Mouse (Mus musculus) megakaryocyte progenitor cell, adult 5-6 weeks (primary cell): Measurements from ENCODE around the gene Psenen. TPM values are rescaled to one million over a fixed set of nuclear protein-coding genes. Genes with fewer than 3 reads are reported as not detected.

Experiments used
- ATAC-seq: replicated peaks from 2 replicates; pipeline ENCODE4 v1.8.0; 2016; ENCODE audit warnings: mild to moderate bottlenecking, moderate TSS enrichment, inconsistent platforms; ENCODE audit not compliant: poor library complexity
- total RNA-seq, 2 experiments: library from RNA; stranded (forward) in 1 of 2; stranded (reverse) in 1 of 2; fragments of 157-497, 149-512 nt in 1 of 2; fragments of 200-1000 nt in 1 of 2; gene quantifications; 2 replicates each; pipeline versions ENCODE4 v1.2.3 to v1.2.4; 2015 to 2017

The Psenen gene
- total RNA-seq, 2 experiments from 2014 or later, result 150 to 202 TPM

GRCm38 (mm10) chr7:30522871-30523270, 40.6 kb downstream of the Psenen start:
- ATAC-seq, result no peak

- no peak for ATAC-seq
Measured at GRCm38 (mm10) chr7:30520856-30521255, 42.6 kb downstream of the Psenen start.

- no peak for ATAC-seq
Measured at GRCm38 (mm10) chr7:30520396-30520795, 43.0 kb downstream of the Psenen start.

GRCm38 (mm10) chr7:30518325-30518724, 45.1 kb downstream of the Psenen start:
- no peak for ATAC-seq

GRCm38 (mm10) chr7:30515003-30515760, 48.2 kb downstream of the Psenen start:
- no peak for ATAC-seq

Other genes starting within 250 kb of the Psenen start
Only the 30 nearest of the 33 such genes appear.
- gene Lrfn3, start 200.9 kb downstream of the Psenen start, total RNA-seq (2015), result not detected in 2 replicates
- gene Lrfn3, start 200.9 kb downstream of the Psenen start, total RNA-seq (2017), result not detected in 2 replicates
- 406 and 473 TPM in 2 replicates for gene Tyrobp, start 149.9 kb downstream of the Psenen start, total RNA-seq (2015)
- gene Tyrobp, start 149.9 kb downstream of the Psenen start, total RNA-seq (2017), result 229 and 322 TPM in 2 replicates
- 28.1 and 30.3 TPM in 2 replicates for gene Hcst, start 143.8 kb downstream of the Psenen start, total RNA-seq (2015)
- 10.0 and 12.7 TPM in 2 replicates for gene Hcst, start 143.8 kb downstream of the Psenen start, total RNA-seq (2017)
- 14.1 and 24.0 TPM in 2 replicates for gene Nfkbid, start 141.9 kb downstream of the Psenen start, total RNA-seq (2015)
- 5.3 and 13.7 TPM in 2 replicates for gene Nfkbid, start 141.9 kb downstream of the Psenen start, total RNA-seq (2017)
- not detected in 2 replicates for gene Aplp1, start 118.1 kb downstream of the Psenen start, total RNA-seq (2015)
- gene Aplp1, start 118.1 kb downstream of the Psenen start, total RNA-seq (2017), result not detected in 2 replicates
- gene Kirrel2, start 105.9 kb downstream of the Psenen start, total RNA-seq (2015), result not detected in 2 replicates
- not detected in 2 replicates for gene Kirrel2, start 105.9 kb downstream of the Psenen start, total RNA-seq (2017)
- 0.27 TPM in 1 of 2 replicates, not detected in the other for gene Nphs1, start 105.3 kb downstream of the Psenen start, total RNA-seq (2015)
- gene Nphs1, start 105.3 kb downstream of the Psenen start, total RNA-seq (2017), result 0.58 and 0.95 TPM in 2 replicates
- gene Prodh2, start 70.0 kb downstream of the Psenen start, total RNA-seq (2015), result not detected in 2 replicates
- not detected in 2 replicates for gene Prodh2, start 70.0 kb downstream of the Psenen start, total RNA-seq (2017)
- 4.5 and 5.8 TPM in 2 replicates for gene Arhgap33, start 28.6 kb downstream of the Psenen start, total RNA-seq (2015)
- 1.4 and 2.0 TPM in 2 replicates for gene Arhgap33, start 28.6 kb downstream of the Psenen start, total RNA-seq (2017)
- 11.7 and 12.2 TPM in 2 replicates for gene Hspb6, start 11.4 kb downstream of the Psenen start, total RNA-seq (2015)
- gene Hspb6, start 11.4 kb downstream of the Psenen start, total RNA-seq (2017), result 3.5 and 4.4 TPM in 2 replicates
- gene Proser3, start 11.3 kb downstream of the Psenen start, total RNA-seq (2015), result 11.5 and 16.3 TPM in 2 replicates
- gene Proser3, start 11.3 kb downstream of the Psenen start, total RNA-seq (2017), result 1.8 and 4.7 TPM in 2 replicates
- gene Lin37, start 3.8 kb downstream of the Psenen start, total RNA-seq (2015), result 54.8 and 67.5 TPM in 2 replicates
- 27.2 and 39.8 TPM in 2 replicates for gene Lin37, start 3.8 kb downstream of the Psenen start, total RNA-seq (2017)
- 21.4 and 23.4 TPM in 2 replicates for gene U2af1l4, start 326 bp downstream of the Psenen start, total RNA-seq (2015)
- 86.9 and 96.7 TPM in 2 replicates for gene U2af1l4, start 326 bp downstream of the Psenen start, total RNA-seq (2017)
- gene Gm49396, start 283 bp downstream of the Psenen start, total RNA-seq (2015), result 2.2 and 3.7 TPM in 2 replicates
- 3.4 and 3.9 TPM in 2 replicates for gene Gm49396, start 283 bp downstream of the Psenen start, total RNA-seq (2017)
- 7.2 and 9.2 TPM in 2 replicates for gene Igflr1, start 1.8 kb upstream of the Psenen start, total RNA-seq (2015)
- gene Igflr1, start 1.8 kb upstream of the Psenen start, total RNA-seq (2017), result not detected in 2 replicates
- 72.2 and 99.8 TPM in 2 replicates for gene Kmt2b, start 25.1 kb upstream of the Psenen start, total RNA-seq (2015)
- 11.7 and 14.5 TPM in 2 replicates for gene Kmt2b, start 25.1 kb upstream of the Psenen start, total RNA-seq (2017)
- gene Zbtb32, start 35.3 kb upstream of the Psenen start, total RNA-seq (2015), result not detected in 2 replicates
- not detected in 2 replicates for gene Zbtb32, start 35.3 kb upstream of the Psenen start, total RNA-seq (2017)
- gene Upk1a, start 49.2 kb upstream of the Psenen start, total RNA-seq (2015), result 0.61 and 1.3 TPM in 2 replicates
- 0.14 TPM in 1 of 2 replicates, not detected in the other for gene Upk1a, start 49.2 kb upstream of the Psenen start, total RNA-seq (2017)
- gene Cox6b1, start 62.5 kb upstream of the Psenen start, total RNA-seq (2015), result 325 and 346 TPM in 2 replicates
- gene Cox6b1, start 62.5 kb upstream of the Psenen start, total RNA-seq (2017), result 428 and 592 TPM in 2 replicates
- not detected in 2 replicates for gene Etv2, start 72.2 kb upstream of the Psenen start, total RNA-seq (2015)
- not detected in 2 replicates for gene Etv2, start 72.2 kb upstream of the Psenen start, total RNA-seq (2017)
- gene Rbm42, start 86.7 kb upstream of the Psenen start, total RNA-seq (2015), result 43.9 and 52.2 TPM in 2 replicates
- 36.7 and 39.9 TPM in 2 replicates for gene Rbm42, start 86.7 kb upstream of the Psenen start, total RNA-seq (2017)
- 31.0 and 31.3 TPM in 2 replicates for gene Haus5, start 101.4 kb upstream of the Psenen start, total RNA-seq (2015)
- gene Haus5, start 101.4 kb upstream of the Psenen start, total RNA-seq (2017), result 21.5 and 28.7 TPM in 2 replicates
- not detected in 2 replicates for gene Pmis2, start 108.0 kb upstream of the Psenen start, total RNA-seq (2015)
- not detected in 2 replicates for gene Pmis2, start 108.0 kb upstream of the Psenen start, total RNA-seq (2017)
- gene 2200002J24Rik, start 135.3 kb upstream of the Psenen start, total RNA-seq (2015), result 0.69 TPM in 1 of 2 replicates, not detected in the other
- not detected in 2 replicates for gene 2200002J24Rik, start 135.3 kb upstream of the Psenen start, total RNA-seq (2017)
- gene Atp4a, start 148.6 kb upstream of the Psenen start, total RNA-seq (2015), result 1.2 and 1.3 TPM in 2 replicates
- 0.37 and 0.51 TPM in 2 replicates for gene Atp4a, start 148.6 kb upstream of the Psenen start, total RNA-seq (2017)
- 210 and 218 TPM in 2 replicates for gene Tmem147, start 165.9 kb upstream of the Psenen start, total RNA-seq (2015)
- gene Tmem147, start 165.9 kb upstream of the Psenen start, total RNA-seq (2017), result 65.9 and 76.4 TPM in 2 replicates
- not detected in 2 replicates for gene Gapdhs, start 180.1 kb upstream of the Psenen start, total RNA-seq (2015)
- not detected in 2 replicates for gene Gapdhs, start 180.1 kb upstream of the Psenen start, total RNA-seq (2017)
- 1.6 TPM in 2 replicates for gene Sbsn, start 187.8 kb upstream of the Psenen start, total RNA-seq (2015)
- 0.47 and 1.3 TPM in 2 replicates for gene Sbsn, start 187.8 kb upstream of the Psenen start, total RNA-seq (2017)
- gene Dmkn, start 200.1 kb upstream of the Psenen start, total RNA-seq (2015), result 81.7 and 87.4 TPM in 2 replicates
- gene Dmkn, start 200.1 kb upstream of the Psenen start, total RNA-seq (2017), result 95.3 and 119 TPM in 2 replicates
- gene Krtdap, start 224.3 kb upstream of the Psenen start, total RNA-seq (2015), result not detected in 2 replicates
- not detected in 2 replicates for gene Krtdap, start 224.3 kb upstream of the Psenen start, total RNA-seq (2017)